In genomic region chr5:92403562-92404399, GRCm38 (mm10) we compare ENCODE assay signal across 15 mouse cellular contexts. TPM values are rescaled to one million over a fixed set of nuclear protein-coding genes. Genes with fewer than 3 reads are reported as not detected.
DNase-seq lines count a peak whose midpoint lies in the region; ATAC-seq and TF ChIP-seq lines count a peak whose summit lies in the region.
"Had no signal": no experiment of that assay in that cellular context is flagged by ENCODE, and none has a peak within 500 bp of the region (broad histone marks: within the 10 kb centered on the region; RNA-seq: fewer than 3 reads in every experiment).

No protein-coding gene starts in this region.

- H3K4me1 ChIP-seq in hindbrain, embryonic 11.5 days (replicated peaks; ENCODE audit: control insufficient read depth, insufficient read depth, low read length) = no peaks in the 10 kb centered on the region
- no peaks in the 10 kb centered on the region for H3K4me1 ChIP-seq in hindbrain, embryonic 16.5 days (ENCODE audit: control insufficient read depth, insufficient read depth, low read depth, low read length)
- peaks cover 9% of the 10 kb centered on the region; the same call in 1 of the 2 replicates for H3K4me1 ChIP-seq in forebrain, embryonic 15.5 days
- peaks cover 3% of the 10 kb centered on the region; the same call in 1 of the 2 replicates for H3K4me1 ChIP-seq in neural tube, embryonic 11.5 days (ENCODE audit: control insufficient read depth, insufficient read depth, low read length)
- H3K4me1 ChIP-seq: embryonic facial prominence, embryonic 13.5 days; liver, embryonic 15.5 days had no signal

- no peak overlapping the region for H3K4me3 ChIP-seq in hindbrain, embryonic 11.5 days (ENCODE audit: low read depth, low read length)
- H3K4me3 ChIP-seq in hindbrain, embryonic 16.5 days (ENCODE audit: low read length) = no peak overlapping the region
- H3K4me3 ChIP-seq in forebrain, embryonic 15.5 days = no peak overlapping the region
- no peak overlapping the region for H3K4me3 ChIP-seq in neural tube, embryonic 11.5 days (ENCODE audit: low read depth, low read length)
- no peak overlapping the region for H3K4me3 ChIP-seq in gastrocnemius, adult 2 months
- H3K4me3 ChIP-seq: embryonic facial prominence, embryonic 13.5 days; liver, embryonic 15.5 days had no signal

- H3K36me3 ChIP-seq in hindbrain, embryonic 11.5 days (ENCODE audit: control insufficient read depth, insufficient read depth, low read length) = no peaks in the 10 kb centered on the region
- no peaks in the 10 kb centered on the region for H3K36me3 ChIP-seq in hindbrain, embryonic 16.5 days (ENCODE audit: control insufficient read depth, insufficient read depth, low read length)
- H3K36me3 ChIP-seq in forebrain, embryonic 15.5 days = no peaks in the 10 kb centered on the region
- no peaks in the 10 kb centered on the region for H3K36me3 ChIP-seq in neural tube, embryonic 11.5 days (ENCODE audit: control insufficient read depth, insufficient read depth, low read length)
- H3K36me3 ChIP-seq: embryonic facial prominence, embryonic 13.5 days; G1E; liver, embryonic 15.5 days had no signal

- DNase-seq in hindbrain, embryonic 11.5 days (ENCODE audit: low spot score) = peak; percentile 59
- DNase-seq in embryo, embryonic 11 days = peak; percentile 79
- peak; percentile 36 for DNase-seq in neural tube, embryonic 11.5 days (ENCODE audit: low spot score)
- no peak for DNase-seq in gastrocnemius, adult 2 months
- DNase-seq in layer of hippocampus, adult 18-20 months (ENCODE audit: low spot score in 2 of 2) = no peak
- no peak for DNase-seq in cerebellum, adult 9-10 months
- DNase-seq: cerebellum, adult 18-20 months; kidney, adult 8-10 months had no signal

- no peak overlapping the region for H3K4me2 ChIP-seq in hindbrain, embryonic 11.5 days (replicated peaks; ENCODE audit: low read depth, low read length)
- no peak overlapping the region for H3K4me2 ChIP-seq in hindbrain, embryonic 16.5 days (ENCODE audit: low read length)
- no peak overlapping the region for H3K4me2 ChIP-seq in forebrain, embryonic 15.5 days (replicated peaks)
- no peak overlapping the region for H3K4me2 ChIP-seq in neural tube, embryonic 11.5 days (ENCODE audit: low read depth)
- H3K4me2 ChIP-seq: liver, embryonic 15.5 days had no signal

- no peaks in the 10 kb centered on the region for H3K27me3 ChIP-seq in hindbrain, embryonic 11.5 days (ENCODE audit: control insufficient read depth, insufficient read depth, low read length)
- H3K27me3 ChIP-seq in hindbrain, embryonic 16.5 days (replicated peaks; ENCODE audit: control insufficient read depth, insufficient read depth, low read length) = no peaks in the 10 kb centered on the region
- no peaks in the 10 kb centered on the region for H3K27me3 ChIP-seq in forebrain, embryonic 15.5 days
- H3K27me3 ChIP-seq in neural tube, embryonic 11.5 days (ENCODE audit: control insufficient read depth, insufficient read depth, low read length) = no peaks in the 10 kb centered on the region
- H3K27me3 ChIP-seq: embryonic facial prominence, embryonic 13.5 days; liver, embryonic 15.5 days had no signal

- no peak overlapping the region for H3K9ac ChIP-seq in hindbrain, embryonic 11.5 days (ENCODE audit: low read depth, low read length)
- H3K9ac ChIP-seq in hindbrain, embryonic 16.5 days (ENCODE audit: low read depth, low read length) = no peak overlapping the region
- no peak overlapping the region for H3K9ac ChIP-seq in forebrain, embryonic 15.5 days (replicated peaks)
- H3K9ac ChIP-seq in neural tube, embryonic 11.5 days (ENCODE audit: low read length) = no peak overlapping the region; the same call in 1 of the 2 replicates
- H3K9ac ChIP-seq: embryonic facial prominence, embryonic 13.5 days; liver, embryonic 15.5 days had no signal

- no peak for TF ChIP-seq CTCF in gastrocnemius, adult 2 months (IDR thresholded peaks at IDR 0.05)

- H3K27ac ChIP-seq in hindbrain, embryonic 11.5 days (ENCODE audit: low read depth, low read length) = no peak overlapping the region
- no peak overlapping the region for H3K27ac ChIP-seq in hindbrain, embryonic 16.5 days (ENCODE audit: low read depth, low read length)
- H3K27ac ChIP-seq in forebrain, embryonic 15.5 days (replicated peaks) = no peak overlapping the region
- no peak overlapping the region for H3K27ac ChIP-seq in neural tube, embryonic 11.5 days (ENCODE audit: low read depth, low read length)
- no peak overlapping the region for H3K27ac ChIP-seq in gastrocnemius, adult 2 months
- H3K27ac ChIP-seq: embryonic facial prominence, embryonic 13.5 days; liver, embryonic 15.5 days had no signal

- ATAC-seq in hindbrain, embryonic 11.5 days (ENCODE audit: low FRiP score) = peak; percentile 53; the same call in 1 of the 2 replicates
- no peak for ATAC-seq in hindbrain, embryonic 16.5 days
- ATAC-seq in forebrain, embryonic 15.5 days (replicated peaks) = peak; percentile 57; the same call in 1 of the 2 replicates
- no peak for ATAC-seq in neural tube, embryonic 11.5 days (ENCODE audit: insufficient read depth, low FRiP score, low TSS enrichment)

- WGBS in hindbrain, embryonic 11.5 days = 52% methylated on average over 9 of the region's 10 CpGs
- WGBS in hindbrain, embryonic 16.5 days = 59% methylated on average over 10 of the region's 10 CpGs
- WGBS in forebrain, embryonic 15.5 days = 34% methylated on average over 10 of the region's 10 CpGs
- 43% methylated on average over 10 of the region's 10 CpGs for WGBS in neural tube, embryonic 11.5 days

- intact Hi-C loops in gastrocnemius, adult 2 months (cut with DNase I) = no loop called here

- no peaks in the 10 kb centered on the region for H3K9me3 ChIP-seq in hindbrain, embryonic 11.5 days (ENCODE audit: control insufficient read depth, low read length)
- no peaks in the 10 kb centered on the region for H3K9me3 ChIP-seq in hindbrain, embryonic 16.5 days (ENCODE audit: control insufficient read depth, low read length)
- no peaks in the 10 kb centered on the region for H3K9me3 ChIP-seq in forebrain, embryonic 15.5 days
- no peaks in the 10 kb centered on the region for H3K9me3 ChIP-seq in neural tube, embryonic 11.5 days (ENCODE audit: control insufficient read depth, low read length)
- H3K9me3 ChIP-seq: embryonic facial prominence, embryonic 13.5 days; G1E; liver, embryonic 15.5 days had no signal

RNA-seq across cellular contexts. Expression of gene Nup54, which starts 31.2 kb away (rescaled TPM):
- 67.5 and 69.3 TPM in 2 replicates for polyA plus RNA-seq in hindbrain, embryonic 11.5 days (2014; fragmentation: Nextera tagmentation; extraction: Ambion mirVana)
- polyA plus RNA-seq in hindbrain, embryonic 16.5 days (2015; fragmentation: Nextera tagmentation; extraction: Ambion mirVana) = 56.4 and 58.3 TPM in 2 replicates
- polyA plus RNA-seq in forebrain, embryonic 15.5 days (2015; fragmentation: Nextera tagmentation; extraction: Ambion mirVana) = 55.7 and 60.0 TPM in 2 replicates
- polyA plus RNA-seq in neural tube, embryonic 11.5 days (2014; fragmentation: Nextera tagmentation; extraction: Ambion mirVana) = 64.2 and 67.0 TPM in 2 replicates
- 10 to 100 TPM in 1 of 2 experiments, 1 to 10 TPM in 1; 8.9 to 12.5 TPM for total RNA-seq in gastrocnemius, adult 2 months (2021)
- 10 to 100 TPM; 29.6 to 32.0 TPM for total RNA-seq in layer of hippocampus, adult 18-20 months (2021)

RNA-seq across cellular contexts. Expression of gene Cxcl10, which starts 55.1 kb away (rescaled TPM):
- 0.57 and 0.71 TPM in 2 replicates for polyA plus RNA-seq in hindbrain, embryonic 11.5 days (2014; fragmentation: Nextera tagmentation; extraction: Ambion mirVana)
- 0.22 and 0.43 TPM in 2 replicates for polyA plus RNA-seq in hindbrain, embryonic 16.5 days (2015; fragmentation: Nextera tagmentation; extraction: Ambion mirVana)
- 0.20 TPM in 1 of 2 replicates, not detected in the other for polyA plus RNA-seq in forebrain, embryonic 15.5 days (2015; fragmentation: Nextera tagmentation; extraction: Ambion mirVana)
- 0.59 TPM in 1 of 2 replicates, not detected in the other for polyA plus RNA-seq in neural tube, embryonic 11.5 days (2014; fragmentation: Nextera tagmentation; extraction: Ambion mirVana)
- not detected for total RNA-seq in gastrocnemius, adult 2 months (2021)
- not detected for total RNA-seq in layer of hippocampus, adult 18-20 months (2021)
- total RNA-seq: heart, adult 8-10 months; left cerebral cortex, postnatal 14 days had no signal
- polyA plus RNA-seq: G1E had no signal

Comparison
In these comparisons a context has a peak if more than half of its experiments do, and no peak if none do; other contexts are left out.
1. ATAC-seq: peak in hindbrain, embryonic 11.5 days (single experiment) and forebrain, embryonic 15.5 days (single experiment); none in hindbrain, embryonic 16.5 days (single experiment) and neural tube, embryonic 11.5 days (single experiment).
2. DNase-seq: peak in hindbrain, embryonic 11.5 days (single experiment), embryo, embryonic 11 days (single experiment) and neural tube, embryonic 11.5 days (single experiment); none in gastrocnemius, adult 2 months (single experiment), layer of hippocampus, adult 18-20 months (0 of 2) and cerebellum, adult 9-10 months (single experiment).